Mouse (Mus musculus) embryonic fibroblast, embryonic 13.5 days (primary cell): ENCODE measurements at regions not wholly inside any gene's neighbourhood (a gene's known extent, or its start where the extent isn't known, plus 50 kb on each side); places are given as distances from the start of the nearest gene placed in this dataset.

Experiments used
- CTCF ChIP-seq: IDR thresholded peaks from 2 replicates; pipeline ENCODE4 v1.5.1; 2011; ENCODE audit warnings: mild to moderate bottlenecking, control low read depth, low read length, moderate library complexity, borderline replicate concordance; ENCODE audit not compliant: insufficient read depth
- POLR2A ChIP-seq: IDR thresholded peaks from 2 replicates; pipeline ENCODE4 v1.6.1; 2011; ENCODE audit warnings: low read depth, mild to moderate bottlenecking, control low read depth, low read length, moderate library complexity

- no peak for TF ChIP-seq CTCF
- no peak for TF ChIP-seq POLR2A
Measured at GRCm38 (mm10) chr3:137150414-137151010, 190.4 kb upstream of the Emcn start.
